Mouse (Mus musculus): ENCODE results near the gene Arid3a. TPM values are rescaled to one million over a fixed set of nuclear protein-coding genes. Genes with fewer than 3 reads are reported as not detected.

The Arid3a gene
- polyA plus RNA-seq, 1 experiment, result 59.5 TPM

DNA sequence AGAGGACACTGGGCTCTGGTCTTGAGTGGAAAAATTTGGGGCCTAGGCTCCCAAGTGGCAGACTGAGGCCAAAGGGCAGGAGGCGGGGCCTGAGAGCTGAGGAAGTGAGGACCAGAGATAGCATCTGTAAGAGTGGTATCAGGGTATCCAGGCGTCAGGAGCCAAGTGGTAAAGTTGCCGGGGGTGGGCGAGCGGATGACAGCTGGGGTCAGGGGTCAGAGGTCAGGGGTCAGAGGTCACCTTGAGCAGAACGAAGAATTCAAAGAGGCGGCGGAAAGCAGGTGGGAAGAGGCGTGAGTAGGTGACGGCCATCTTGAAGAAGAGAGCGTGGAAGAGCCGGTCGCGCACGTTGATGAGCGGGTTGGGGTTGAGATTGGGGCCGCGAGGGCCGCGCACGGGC lies 56.8 kb downstream of the Arid3a start:
- H3K4me1 ChIP-seq (ENCODE audit: control insufficient read depth, insufficient read depth, low read length), result peaks cover 31% of the 10 kb centered on the region
- H3K27ac ChIP-seq (ENCODE audit: control insufficient read depth, insufficient read depth, low read depth, low read length), result peak overlapping the region; percentile 70
- peak overlapping the region; percentile 90 for H3K4me3 ChIP-seq (ENCODE audit: control insufficient read depth, low read depth, low read length)
- TF ChIP-seq POLR2A (IDR thresholded peaks at IDR 0.05; ENCODE audit: control insufficient read depth, low read depth, low read length) (no peak; the same call in 1 of the 2 replicates), CTCF (IDR thresholded peaks at IDR 0.05; ENCODE audit: control insufficient read depth, insufficient read depth, insufficient replicate concordance, low read depth, low read length) (no peak)
- no peaks in the 10 kb centered on the region; the same call in 1 of the 2 replicates for H3K36me3 ChIP-seq (ENCODE audit: control insufficient read depth, insufficient read depth, low read length)
- H3K27me3 ChIP-seq (ENCODE audit: control insufficient read depth, insufficient read depth, low read length), result no peaks in the 10 kb centered on the region; the same call in 1 of the 2 replicates

DNA sequence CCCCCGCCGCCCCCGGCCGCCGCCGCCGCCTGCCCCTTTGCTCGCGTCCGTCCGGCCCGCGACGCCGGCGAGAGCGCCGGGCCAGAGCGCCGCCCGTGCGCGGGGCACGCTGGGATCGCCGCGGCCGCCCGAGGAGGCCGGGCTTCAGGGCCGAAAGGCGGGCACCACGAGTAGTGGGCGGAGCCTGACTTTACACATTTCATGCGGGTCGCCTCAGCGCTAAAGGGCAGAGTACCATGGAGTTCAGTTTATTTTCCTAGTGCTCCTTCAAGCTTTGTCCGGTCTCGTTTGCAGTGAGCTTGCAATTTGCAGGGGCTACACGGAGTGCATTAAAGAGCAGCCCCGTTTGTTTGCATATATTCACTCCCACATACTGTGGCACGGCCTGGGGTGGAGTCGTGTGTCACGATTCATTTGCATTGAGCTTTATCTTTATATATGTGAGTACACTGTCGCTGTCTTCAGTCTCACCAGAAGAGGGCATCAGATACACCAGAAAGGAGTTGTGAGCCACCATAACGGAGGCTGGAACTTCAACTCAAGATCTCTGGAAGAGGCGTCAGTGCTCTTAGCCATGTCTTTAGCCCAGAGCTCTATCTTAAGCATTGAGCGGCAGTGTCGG lies 57.5 kb downstream of the Arid3a start, which contains the start of gene Tmem259:
TSS of gene Tmem259 (minus strand) at position 136 of the 622 bp plus-strand sequence.
- Histone ChIP-seq H3K4me3 (ENCODE audit: control insufficient read depth, low read depth, low read length) (peak within 1 kb of the TSS; percentile 90), H3K27me3 (ENCODE audit: control insufficient read depth, insufficient read depth, low read length) (no peaks in the 10 kb centered on the region; the same call in 1 of the 2 replicates), H3K4me1 (ENCODE audit: control insufficient read depth, insufficient read depth, low read length) (peaks cover 36% of the 10 kb centered on the region), H3K36me3 (ENCODE audit: control insufficient read depth, insufficient read depth, low read length) (no peaks in the 10 kb centered on the region), H3K27ac (ENCODE audit: control insufficient read depth, insufficient read depth, low read depth, low read length) (peak within 1 kb of the TSS; percentile 86)
- TF ChIP-seq CTCF (IDR thresholded peaks at IDR 0.05; ENCODE audit: control insufficient read depth, insufficient read depth, insufficient replicate concordance, low read depth, low read length) (no peak), POLR2A (IDR thresholded peaks at IDR 0.05; ENCODE audit: control insufficient read depth, low read depth, low read length) (0 out of 2 replicates have a peak, but pooled peaks have one; percentile 35)

DNA sequence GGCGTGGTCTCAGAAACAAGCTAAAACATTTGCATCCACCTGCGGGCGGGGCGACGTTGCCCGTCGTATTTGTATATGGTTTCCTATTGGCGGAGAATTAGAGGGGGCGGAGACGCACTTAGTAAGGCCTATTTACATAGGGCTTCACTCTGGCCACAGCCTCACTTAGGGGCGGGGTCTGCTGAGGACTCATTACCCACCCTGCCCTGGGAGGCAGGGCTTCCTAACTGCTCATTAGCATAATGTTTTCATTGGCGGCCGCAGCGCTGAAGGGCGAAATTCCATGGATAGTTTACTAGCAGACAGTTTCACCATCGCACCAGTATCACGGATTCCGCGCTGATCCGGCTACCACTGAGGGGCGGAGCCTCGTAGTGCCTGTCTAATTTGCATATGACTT lies 58.0 kb downstream of the Arid3a start:
- TF ChIP-seq CTCF (IDR thresholded peaks at IDR 0.05; ENCODE audit: control insufficient read depth, insufficient read depth, insufficient replicate concordance, low read depth, low read length) (no peak), POLR2A (IDR thresholded peaks at IDR 0.05; ENCODE audit: control insufficient read depth, low read depth, low read length) (peak; percentile 26; the same call in 1 of the 2 replicates)
- H3K4me1 ChIP-seq (ENCODE audit: control insufficient read depth, insufficient read depth, low read length), result peaks cover 38% of the 10 kb centered on the region
- H3K27me3 ChIP-seq (ENCODE audit: control insufficient read depth, insufficient read depth, low read length), result no peaks in the 10 kb centered on the region; the same call in 1 of the 2 replicates
- no peaks in the 10 kb centered on the region for H3K36me3 ChIP-seq (ENCODE audit: control insufficient read depth, insufficient read depth, low read length)
- peak overlapping the region; percentile 86 for H3K27ac ChIP-seq (ENCODE audit: control insufficient read depth, insufficient read depth, low read depth, low read length)
- peak overlapping the region; percentile 86 for H3K4me3 ChIP-seq (ENCODE audit: control insufficient read depth, low read depth, low read length)

DNA sequence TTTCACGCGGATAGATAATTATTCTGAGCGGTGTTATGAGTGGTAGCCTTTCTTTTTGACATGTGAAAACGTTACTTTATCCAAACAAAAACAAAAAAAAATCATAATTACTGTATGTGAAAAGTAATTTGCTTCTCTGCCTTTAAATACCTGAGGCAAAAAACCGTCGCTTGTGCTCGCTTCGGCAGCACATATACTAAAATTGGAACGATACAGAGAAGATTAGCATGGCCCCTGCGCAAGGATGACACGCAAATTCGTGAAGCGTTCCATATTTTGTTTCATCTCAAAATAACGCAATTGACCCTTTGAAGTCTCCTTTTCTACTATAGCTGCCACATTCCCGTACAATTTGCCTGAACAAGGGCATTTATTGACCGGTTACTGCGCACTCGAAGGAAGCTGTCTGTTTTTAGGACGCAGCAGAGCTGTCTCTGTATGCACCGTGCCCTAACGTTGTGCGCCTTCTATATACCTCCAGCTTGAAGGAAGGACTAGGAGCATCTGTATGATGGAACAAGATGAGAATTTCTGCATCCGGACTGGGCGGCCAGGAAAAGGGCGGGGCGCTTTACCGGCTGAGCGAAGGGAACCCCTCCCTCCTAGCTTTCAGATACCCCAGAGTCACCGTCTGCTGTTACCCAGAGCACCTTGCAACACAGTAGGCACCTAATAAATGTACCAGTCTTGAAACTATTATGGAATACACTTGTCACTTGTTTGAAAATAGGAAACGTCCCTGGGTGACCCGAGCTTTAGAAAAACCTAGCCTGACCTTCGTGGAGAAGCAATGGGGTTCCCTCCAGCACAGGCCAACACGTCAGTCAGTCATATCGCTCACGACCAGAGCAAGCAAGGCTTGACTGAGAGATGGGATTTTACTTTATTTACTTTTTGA lies 58.7 kb downstream of the Arid3a start:
- Histone ChIP-seq H3K4me3 (ENCODE audit: control insufficient read depth, low read depth, low read length) (peak overlapping the region; percentile 86), H3K4me1 (ENCODE audit: control insufficient read depth, insufficient read depth, low read length) (peaks cover 38% of the 10 kb centered on the region), H3K36me3 (ENCODE audit: control insufficient read depth, insufficient read depth, low read length) (no peaks in the 10 kb centered on the region), H3K27ac (ENCODE audit: control insufficient read depth, insufficient read depth, low read depth, low read length) (peak overlapping the region; percentile 86), H3K27me3 (ENCODE audit: control insufficient read depth, insufficient read depth, low read length) (no peaks in the 10 kb centered on the region; the same call in 1 of the 2 replicates)
- TF ChIP-seq CTCF (IDR thresholded peaks at IDR 0.05; ENCODE audit: control insufficient read depth, insufficient read depth, insufficient replicate concordance, low read depth, low read length), result no peak
- no peak for TF ChIP-seq POLR2A (IDR thresholded peaks at IDR 0.05; ENCODE audit: control insufficient read depth, low read depth, low read length)

DNA sequence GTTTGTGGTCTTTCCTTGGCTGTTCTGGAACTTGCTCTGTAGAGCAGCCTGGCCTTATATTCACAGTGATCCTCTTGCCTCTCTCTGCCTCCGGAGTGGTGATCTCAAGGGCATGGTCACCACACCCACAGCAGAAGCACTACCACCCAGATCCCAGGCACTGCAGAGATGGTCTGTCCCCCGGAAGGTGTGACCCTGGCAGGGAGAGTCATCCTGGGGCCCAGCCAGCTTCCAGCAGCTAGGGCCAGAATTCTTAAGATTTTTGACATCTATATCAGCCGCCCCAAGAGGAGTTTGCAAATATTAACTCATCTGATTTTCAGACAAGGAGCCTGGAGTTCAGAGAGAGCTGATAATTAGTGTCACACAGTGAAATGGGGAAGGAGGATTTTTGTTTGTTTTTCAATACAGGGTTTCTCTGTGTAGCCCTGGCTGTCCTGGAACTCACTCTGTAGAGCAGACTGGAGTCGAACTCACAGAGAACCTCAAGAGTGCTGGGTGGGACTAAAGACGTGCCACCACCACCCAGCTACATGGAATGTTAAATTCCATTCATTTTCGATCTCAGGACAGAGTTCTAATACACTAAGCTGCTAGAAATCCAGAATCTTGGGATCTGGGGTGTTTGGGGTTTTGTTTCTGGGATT lies 59.5 kb downstream of the Arid3a start:
- H3K4me1 ChIP-seq (ENCODE audit: control insufficient read depth, insufficient read depth, low read length), result peaks cover 38% of the 10 kb centered on the region
- H3K36me3 ChIP-seq (ENCODE audit: control insufficient read depth, insufficient read depth, low read length), result no peaks in the 10 kb centered on the region
- no peak overlapping the region for H3K4me3 ChIP-seq (ENCODE audit: control insufficient read depth, low read depth, low read length)
- peak overlapping the region; percentile 81 for H3K27ac ChIP-seq (ENCODE audit: control insufficient read depth, insufficient read depth, low read depth, low read length)
- H3K27me3 ChIP-seq (ENCODE audit: control insufficient read depth, insufficient read depth, low read length), result no peaks in the 10 kb centered on the region; the same call in 1 of the 2 replicates
- TF ChIP-seq CTCF (IDR thresholded peaks at IDR 0.05; ENCODE audit: control insufficient read depth, insufficient read depth, insufficient replicate concordance, low read depth, low read length), result no peak
- TF ChIP-seq POLR2A (IDR thresholded peaks at IDR 0.05; ENCODE audit: control insufficient read depth, low read depth, low read length), result no peak

DNA sequence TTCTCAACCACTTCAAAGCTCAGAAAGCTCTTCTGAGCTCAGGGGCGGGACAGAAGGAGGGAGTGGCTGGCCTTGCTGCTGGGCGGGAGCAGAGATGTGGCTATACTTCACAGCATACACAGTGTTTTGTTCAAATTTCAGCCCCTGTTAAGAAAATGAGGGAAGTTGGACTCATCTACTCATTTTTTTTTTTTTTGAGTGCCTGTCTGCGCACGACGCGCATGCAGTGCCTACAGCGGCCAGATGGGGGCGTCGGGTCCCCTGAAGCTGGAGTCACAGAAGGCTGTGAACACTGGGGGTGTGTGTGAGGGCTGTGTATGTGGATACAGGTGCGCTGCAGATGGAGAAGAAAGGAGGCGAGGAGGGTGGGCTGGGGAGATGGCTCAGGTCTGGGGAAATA lies 60.1 kb downstream of the Arid3a start:
- H3K4me1 ChIP-seq (ENCODE audit: control insufficient read depth, insufficient read depth, low read length), result peaks cover 38% of the 10 kb centered on the region
- TF ChIP-seq POLR2A (IDR thresholded peaks at IDR 0.05; ENCODE audit: control insufficient read depth, low read depth, low read length), result no peak
- peak; percentile 80 for TF ChIP-seq CTCF (IDR thresholded peaks at IDR 0.05; ENCODE audit: control insufficient read depth, insufficient read depth, insufficient replicate concordance, low read depth, low read length)
- H3K36me3 ChIP-seq (ENCODE audit: control insufficient read depth, insufficient read depth, low read length), result no peaks in the 10 kb centered on the region
- no peaks in the 10 kb centered on the region; the same call in 1 of the 2 replicates for H3K27me3 ChIP-seq (ENCODE audit: control insufficient read depth, insufficient read depth, low read length)
- peak overlapping the region; percentile 46 for H3K27ac ChIP-seq (ENCODE audit: control insufficient read depth, insufficient read depth, low read depth, low read length)
- no peak overlapping the region for H3K4me3 ChIP-seq (ENCODE audit: control insufficient read depth, low read depth, low read length)
